Mouse (Mus musculus) lung, postnatal 0 days (tissue): ENCODE measurements at regions not wholly inside any gene's neighbourhood (a gene's known extent, or its start where the extent isn't known, plus 50 kb on each side); places are given as distances from the start of the nearest gene placed in this dataset.

ENCODE experiments used
- CTCF ChIP-seq: IDR thresholded peaks from 2 replicates; pipeline ENCODE4 v1.5.1; 2016; ENCODE audit warnings: antibody characterized with exemption, mild to moderate bottlenecking
- EP300 ChIP-seq: IDR thresholded peaks from 2 replicates; pipeline ENCODE4 v1.6.1; 2016; ENCODE audit warnings: antibody characterized with exemption, mild to moderate bottlenecking, control low read depth

- TF ChIP-seq EP300: no peak
- TF ChIP-seq CTCF: peak; percentile 94
Observed at GRCm38 (mm10) chr2:159053936-159054335, 259.3 kb downstream of the Dhx35 start.
